Mouse (Mus musculus) urinary bladder, postnatal 36 days (tissue): ENCODE data around the gene Gmds.

ENCODE experiments used
- DNase-seq, 2 experiments: peaks; one replicate each; pipeline ENCODE4 v3.0.0; 2022; ENCODE audit warnings: low spot score in 2 of 2, mixed read lengths in 1 of 2

Gene Gmds

GRCm38 (mm10) chr13:31812701-31813100, 525.8 kb downstream of the Gmds start:
- DNase-seq = no peak

- no peak for DNase-seq
Measured at GRCm38 (mm10) chr13:31811542-31812021, 527.0 kb downstream of the Gmds start.

- DNase-seq = peak in 1 of 2 experiments; percentile 45
Measured at GRCm38 (mm10) chr13:31810693-31811541, 527.6 kb downstream of the Gmds start.

DNA sequence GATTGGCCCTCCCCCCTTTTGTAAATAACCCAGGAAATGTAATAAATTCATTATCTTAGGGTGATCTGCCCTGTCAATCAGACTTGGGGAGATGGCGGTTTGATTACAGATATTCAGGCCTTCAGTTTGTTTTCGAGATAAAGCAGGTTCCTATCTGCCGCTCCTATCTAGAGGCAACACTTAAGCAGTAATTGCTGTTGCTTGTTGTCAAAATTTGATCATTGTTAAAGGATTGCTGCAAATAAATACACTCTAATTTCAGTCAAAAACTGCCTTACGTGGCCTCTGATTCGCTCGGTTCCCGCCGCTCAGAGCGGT, 528.2 kb downstream of the Gmds start:
- no peak for DNase-seq

- no peak for DNase-seq
Measured at GRCm38 (mm10) chr13:31809701-31810100, 528.8 kb downstream of the Gmds start.

DNA sequence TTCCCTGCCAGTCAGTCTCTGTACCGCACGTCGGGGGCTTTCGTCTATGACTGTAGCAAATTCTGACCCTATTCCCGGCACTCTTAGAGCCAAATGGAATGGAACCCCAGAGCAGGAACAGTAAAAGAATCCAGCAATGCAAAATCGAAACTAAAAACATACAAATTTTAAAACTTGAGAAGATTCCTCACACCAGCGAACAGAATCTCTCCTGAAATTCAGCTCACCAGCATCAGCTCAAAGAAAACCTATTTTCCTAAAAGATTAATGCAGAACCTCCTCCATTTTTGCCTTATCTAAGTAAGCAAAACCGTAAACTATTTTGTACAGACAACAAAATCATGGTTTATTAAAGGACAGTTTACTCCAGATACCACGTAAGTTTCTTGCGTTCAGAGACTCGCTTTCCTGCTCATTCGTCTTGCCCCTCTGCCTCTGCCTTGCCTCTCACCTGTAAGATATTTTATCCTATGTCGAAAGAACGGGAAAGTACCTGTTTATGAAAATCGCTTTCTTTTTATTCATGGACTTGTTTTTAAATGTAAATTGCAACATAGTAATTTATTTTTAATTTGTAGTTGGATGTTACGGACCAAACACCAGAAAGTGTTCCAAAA, 529.6 kb downstream of the Gmds start:
- DNase-seq = no peak

DNA sequence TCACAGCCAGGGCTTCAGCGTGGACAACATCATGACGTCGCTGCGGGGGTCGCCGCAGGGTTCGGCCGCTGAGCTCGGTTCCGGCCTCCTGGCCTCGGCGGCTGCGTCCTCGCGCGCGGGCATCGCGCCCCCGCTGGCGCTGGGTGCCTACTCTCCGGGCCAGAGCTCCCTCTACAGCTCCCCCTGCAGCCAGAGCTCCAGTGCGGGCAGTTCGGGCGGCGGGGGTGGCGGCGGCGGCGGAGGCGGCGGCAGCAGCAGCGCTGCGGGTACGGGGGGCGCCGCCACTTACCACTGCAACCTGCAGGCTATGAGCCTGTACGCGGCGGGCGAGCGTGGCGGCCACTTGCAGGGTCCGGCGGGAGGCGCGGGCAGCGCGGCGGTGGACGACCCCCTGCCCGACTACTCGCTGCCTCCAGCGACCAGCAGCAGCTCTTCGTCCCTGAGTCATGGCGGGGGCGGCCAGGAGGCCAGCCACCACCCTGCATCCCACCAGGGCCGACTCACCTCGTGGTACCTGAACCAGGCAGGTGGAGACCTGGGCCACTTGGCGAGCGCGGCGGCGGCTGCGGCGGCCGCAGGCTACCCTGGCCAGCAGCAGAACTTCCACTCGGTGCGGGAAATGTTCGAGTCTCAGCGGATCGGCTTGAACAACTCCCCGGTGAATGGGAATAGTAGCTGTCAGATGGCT, 530.3 kb downstream of the Gmds start:
- peak; percentile 38 to 59 for DNase-seq

DNA sequence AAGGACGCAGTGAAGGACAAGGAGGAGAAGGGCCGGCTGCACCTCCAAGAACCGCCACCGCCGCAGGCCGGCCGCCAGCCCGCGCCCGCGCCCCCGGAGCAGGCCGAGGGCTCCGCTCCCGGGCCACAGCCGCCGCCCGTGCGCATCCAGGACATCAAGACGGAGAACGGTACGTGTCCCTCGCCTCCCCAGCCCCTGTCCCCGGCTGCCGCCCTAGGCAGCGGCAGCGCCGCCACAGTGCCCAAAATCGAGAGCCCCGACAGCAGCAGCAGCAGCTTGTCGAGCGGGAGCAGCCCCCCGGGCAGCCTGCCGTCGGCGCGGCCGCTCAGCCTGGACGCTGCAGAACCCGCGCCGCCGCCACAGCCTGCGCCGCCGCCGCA, 530.8 kb downstream of the Gmds start:
- peak in 1 of 2 experiments; percentile 20 for DNase-seq

GRCm38 (mm10) chr13:31806890-31807735, 531.4 kb downstream of the Gmds start:
- peak in 1 of 2 experiments; percentile 41 for DNase-seq

DNA sequence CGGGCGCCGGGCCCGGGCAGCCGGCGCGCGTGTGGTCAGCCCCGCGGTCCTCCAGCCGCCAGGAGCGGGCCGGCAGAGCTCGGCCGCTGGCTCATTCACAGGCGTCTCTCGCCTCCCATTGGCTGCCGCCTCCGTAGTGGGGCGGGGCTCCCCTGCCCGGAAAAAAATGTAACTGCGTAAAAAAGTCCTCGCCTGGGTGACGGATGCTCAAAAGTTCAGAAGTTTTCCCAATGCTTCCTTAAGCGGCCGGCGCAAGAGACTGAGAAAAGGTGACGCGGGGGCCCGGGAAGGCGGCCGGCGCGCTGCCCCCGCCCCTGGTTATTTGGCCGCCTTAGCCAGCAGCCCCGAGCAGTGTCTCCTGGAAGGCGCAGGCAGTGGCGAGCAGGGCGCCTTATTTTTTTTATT, 532.1 kb downstream of the Gmds start, which contains the start of gene Foxc1:
Gene Foxc1 (plus strand): TSS at position 206 of the 405 bp plus-strand sequence.
- DNase-seq = peak; percentile 90 to 91

DNA sequence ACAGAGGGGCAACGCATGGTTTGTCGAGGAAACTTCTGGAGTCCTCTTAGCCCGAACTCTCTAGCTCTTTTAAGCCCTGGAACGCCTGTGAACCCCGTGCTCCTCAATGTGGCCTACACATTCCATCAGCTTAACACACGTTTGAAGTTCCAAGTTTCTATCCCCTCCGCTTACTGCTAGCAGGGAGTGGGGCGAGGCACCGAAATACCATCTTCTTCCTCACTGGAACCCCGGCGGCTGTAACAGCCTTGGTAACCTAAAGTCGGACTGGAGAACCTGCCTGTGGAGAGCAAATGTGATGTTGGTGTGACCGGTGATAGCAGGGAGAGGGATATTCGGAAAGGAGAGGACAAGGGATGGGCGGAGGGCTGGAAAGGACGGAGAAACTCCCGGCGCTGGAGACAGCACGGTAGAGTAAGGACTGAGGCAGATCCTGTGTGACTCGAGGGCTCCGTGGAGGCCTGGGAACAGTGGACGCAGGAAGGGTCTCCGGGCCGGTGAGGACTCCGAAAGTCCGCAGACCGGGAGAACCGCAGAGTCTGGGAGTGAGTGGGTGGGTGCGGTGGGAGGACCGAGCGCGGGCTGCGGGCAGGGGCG, 532.6 kb downstream of the Gmds start:
- DNase-seq = peak in 1 of 2 experiments; percentile 28

GRCm38 (mm10) chr13:31804571-31804970, 534.0 kb downstream of the Gmds start:
- DNase-seq = no peak

- no peak for DNase-seq
Measured at GRCm38 (mm10) chr13:31803166-31804093, 535.1 kb downstream of the Gmds start.

DNA sequence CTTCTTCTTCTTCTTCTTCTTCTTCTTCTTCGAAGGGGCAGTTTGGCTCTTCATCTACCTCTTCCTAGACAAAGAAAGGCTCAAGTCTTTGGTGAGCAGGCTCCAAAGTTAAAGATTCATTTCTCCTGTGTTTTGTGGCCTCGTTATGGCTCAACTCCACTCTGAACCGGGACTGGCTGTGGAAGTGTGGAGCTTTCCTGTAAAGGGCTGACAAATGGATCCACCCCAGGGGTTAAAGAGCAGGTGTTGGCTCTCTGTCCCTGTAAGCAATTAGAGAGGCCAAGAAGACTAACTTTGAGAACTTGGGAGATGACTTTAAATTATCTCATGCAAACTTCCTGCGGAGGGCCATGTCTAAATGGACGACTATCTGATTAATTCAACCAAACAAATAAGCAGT, 536.1 kb downstream of the Gmds start:
- DNase-seq = no peak

DNA sequence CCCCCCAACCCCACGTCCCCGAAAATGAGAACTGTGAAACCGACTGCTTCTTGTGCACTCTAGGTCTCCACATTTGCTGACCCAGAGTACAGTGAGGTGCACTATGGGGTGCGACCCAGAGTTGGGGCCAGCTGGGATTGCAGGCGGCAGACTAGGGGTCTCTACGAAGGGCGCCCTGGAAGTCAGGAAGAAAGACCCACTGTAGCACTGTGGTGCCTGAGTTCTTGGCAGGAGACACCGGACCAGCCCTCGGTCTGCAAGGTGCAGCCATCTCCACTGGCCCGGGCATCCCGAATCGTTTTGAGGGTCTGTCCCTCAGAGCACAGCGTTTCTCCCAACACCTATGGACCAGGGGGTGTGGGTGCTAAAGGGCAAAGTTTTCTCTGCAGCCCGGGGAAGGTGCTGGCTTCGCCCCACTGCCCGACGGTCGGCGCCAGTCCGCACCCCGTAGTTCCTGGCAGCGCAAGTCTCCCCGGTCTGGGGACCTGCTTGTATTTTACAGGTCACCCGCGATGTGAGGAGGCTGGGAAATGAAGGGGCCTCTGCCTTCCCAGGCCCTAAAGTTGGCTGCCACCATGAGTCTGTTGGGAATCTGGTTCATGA, 536.7 kb downstream of the Gmds start:
- no peak for DNase-seq

DNA sequence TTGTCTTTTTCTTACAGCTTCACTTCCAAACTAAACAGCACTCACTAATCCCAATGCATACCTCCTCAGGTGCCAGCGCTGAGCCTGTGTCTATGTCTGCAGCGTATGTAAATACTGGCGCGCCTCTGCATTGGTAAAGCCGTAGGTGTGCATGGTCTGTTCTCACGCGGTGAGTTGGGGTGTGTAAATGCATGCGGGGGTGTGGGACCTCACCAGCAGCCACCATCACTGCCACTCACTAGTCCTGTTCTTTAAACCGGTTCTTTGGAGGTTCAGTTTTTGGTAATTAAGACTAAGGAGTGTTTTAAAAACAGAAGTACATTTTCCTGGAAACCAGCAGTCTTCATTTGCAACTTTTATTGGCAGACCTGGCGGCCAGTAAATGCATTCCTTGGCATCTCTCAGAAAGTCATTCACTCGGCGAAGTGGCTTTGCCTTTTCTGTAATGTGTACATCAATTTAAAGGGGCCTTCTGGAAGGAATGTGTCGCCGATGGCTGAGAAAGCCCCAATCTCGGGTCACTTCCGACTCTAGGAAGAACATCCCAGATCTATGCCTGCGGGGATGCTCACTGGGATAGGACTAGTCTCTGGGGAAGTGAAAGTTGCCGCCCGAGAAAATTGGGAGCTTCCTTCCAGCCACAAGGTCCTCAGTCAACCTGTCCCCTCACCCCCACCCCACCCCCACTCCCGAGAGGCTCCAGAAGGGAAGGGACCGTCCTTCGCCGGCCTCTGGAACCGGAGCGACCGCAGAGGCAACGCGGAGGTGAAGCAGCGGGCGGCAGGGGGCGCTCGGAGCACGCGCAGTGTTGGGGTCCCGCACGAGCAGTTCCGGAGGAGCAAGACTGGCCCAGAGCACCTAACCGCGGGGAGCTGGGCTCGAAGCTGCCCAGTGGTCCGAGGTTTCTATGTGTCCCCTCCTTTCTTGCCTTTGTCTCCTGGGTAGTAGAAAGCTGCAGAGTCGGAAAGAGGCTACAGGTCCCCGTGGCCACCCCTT, 537.7 kb downstream of the Gmds start:
- DNase-seq = peak; percentile 84 to 90

DNA sequence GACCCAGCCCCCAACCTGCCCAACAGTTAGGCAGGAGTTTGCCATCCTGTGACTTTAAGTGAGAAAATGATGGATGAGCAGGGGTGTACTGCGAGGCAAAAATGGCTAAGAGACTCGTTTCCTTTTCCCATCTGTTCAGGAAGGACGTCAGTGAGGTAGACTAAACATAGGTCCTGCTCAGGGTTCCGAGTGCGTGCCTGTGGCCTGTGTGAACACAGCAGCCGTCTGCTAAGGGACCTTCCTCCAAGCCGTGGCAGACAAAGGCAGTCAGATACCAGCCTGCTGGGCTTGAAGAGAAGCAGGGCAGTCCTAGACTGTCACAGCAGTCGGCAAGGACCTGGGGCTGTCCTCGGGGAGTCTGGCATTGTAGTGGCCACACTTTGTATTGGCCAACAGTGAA, 540.5 kb downstream of the Gmds start:
- DNase-seq = no peak

DNA sequence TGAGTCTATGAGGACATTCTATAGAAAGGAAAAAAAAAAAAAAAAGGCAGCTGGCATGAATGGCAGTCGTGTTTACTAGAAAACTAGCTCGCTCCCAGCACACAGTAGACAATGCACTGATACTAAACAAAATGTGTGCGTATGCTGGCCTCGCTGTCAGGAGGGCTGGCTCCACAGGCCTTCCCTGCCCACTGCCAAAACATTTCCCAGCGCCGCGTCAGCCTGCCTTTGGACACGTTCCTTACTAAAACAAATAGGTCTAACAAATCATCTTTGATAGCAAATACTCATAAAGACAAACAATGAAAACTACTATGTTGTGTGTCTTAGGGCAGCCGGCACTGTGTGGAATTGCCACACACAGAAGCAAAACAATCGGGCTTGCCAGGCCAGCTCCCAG, 541.2 kb downstream of the Gmds start:
- DNase-seq = peak in 1 of 2 experiments; percentile 43
